Mouse (Mus musculus) brown adipose tissue, adult 24 weeks (tissue): ENCODE results near the gene Obox8. TPM values are rescaled to one million over a fixed set of nuclear protein-coding genes. Genes with fewer than 3 reads are reported as not detected.

Source experiments
- H3K27ac ChIP-seq: fragments of 200-500 bp; replicated peaks from 2 replicates; pipeline ENCODE4 v1.5.1; 2012; ENCODE audit warnings: low read depth, mild to moderate bottlenecking, low read length
- H3K4me1 ChIP-seq: fragments of 200-500 bp; 2 replicates; pipeline ENCODE4 v1.6.1; 2012; ENCODE audit warnings: low read length, mixed read lengths; ENCODE audit not compliant: control insufficient read depth, insufficient read depth, insufficient read length
- H3K4me3 ChIP-seq: fragments of 200-500 bp; 2 replicates; pipeline ENCODE4 v1.5.1; 2012; ENCODE audit warnings: low read depth, mild to moderate bottlenecking, low read length, moderate library complexity; ENCODE audit not compliant: insufficient read depth
- polyA plus RNA-seq: library from polyadenylated mRNA; stranded (reverse); fragments of >200 nt; gene quantifications from 2 replicates; pipeline ENCODE4 v1.2.4, GENCODE M21; 2012; ENCODE audit not compliant: missing spikeins, insufficient read depth, insufficient read length

Gene Obox8
- polyA plus RNA-seq = not detected in 2 replicates

- Histone ChIP-seq H3K4me3 (no peak within 1 kb of the TSS), H3K27ac (no peak within 1 kb of the TSS), H3K4me1 (no peaks in the 10 kb centered on the region)
Measured at GRCm38 (mm10) chr7:14333457-14333856, at the start of gene Obox8. Obox8 (minus strand) TSS chr7:14333557.

GRCm38 (mm10) chr7:14317209-14317608 is 16.1 kb downstream of the Obox8 start:
- Histone ChIP-seq H3K4me3 (no peak overlapping the region), H3K4me1 (no peaks in the 10 kb centered on the region), H3K27ac (no peak overlapping the region)

GRCm38 (mm10) chr7:14308671-14309070 is 24.7 kb downstream of the Obox8 start:
- H3K27ac ChIP-seq = no peak overlapping the region
- no peaks in the 10 kb centered on the region for H3K4me1 ChIP-seq
- H3K4me3 ChIP-seq = no peak overlapping the region

GRCm38 (mm10) chr7:14307571-14307970 is 25.8 kb downstream of the Obox8 start:
- Histone ChIP-seq H3K27ac (no peak overlapping the region), H3K4me1 (no peaks in the 10 kb centered on the region), H3K4me3 (no peak overlapping the region)

Other genes starting within 250 kb of the Obox8 start
- gene Sult2a3, start 210.5 kb downstream of the Obox8 start, polyA plus RNA-seq = not detected in 2 replicates
- gene Sult2a6, start 78.7 kb downstream of the Obox8 start, polyA plus RNA-seq = not detected in 2 replicates
- gene Sult2a8, start 113.2 kb upstream of the Obox8 start, polyA plus RNA-seq = 0.67 TPM in 1 of 2 replicates, not detected in the other
- gene Sult2a7, start 160.7 kb upstream of the Obox8 start, polyA plus RNA-seq = not detected in 2 replicates
- gene Vmn1r90, start 229.9 kb upstream of the Obox8 start, polyA plus RNA-seq = not detected in 2 replicates